Mouse (Mus musculus) heart, postnatal 14 days (tissue): ENCODE results near the gene Olfr975. TPM values are rescaled to one million over a fixed set of nuclear protein-coding genes. Genes with fewer than 3 reads are reported as not detected.
"Not testable (repeated sequence)": the region's sequence is repeated elsewhere in the genome, so short reads cannot be mapped to it uniquely, and the experiment has no call there.

Source experiments
- DNase-seq, 2 experiments: peaks; one replicate each; pipeline ENCODE4 v3.0.0; 2021 to 2022
- intact Hi-C: fragments of 180-260 bp; cut with DNase I; formaldehyde crosslinking; loops from one replicate; pipeline ENCODE4 v1.15.1; 2025
- long read RNA-seq, 2 experiments: library from polyadenylated mRNA; stranded (forward); transcript quantifications; one replicate each; pipeline ENCODE4 v2.0.0; 2021
- total RNA-seq, 2 experiments: library from RNA; stranded (reverse); gene quantifications; 2 replicates each; pipeline ENCODE4 v1.2.3; 2021

The Olfr975 gene
- total RNA-seq: not detected
- long read RNA-seq, experiment 1: 0 reads
- long read RNA-seq, experiment 2: 0 reads

- intact Hi-C loops: no loop called here
- no peak for DNase-seq
These were observed at the start of gene Olfr975 for GRCm38 (mm10) chr9:39951946-39952345. Gene Olfr975 (minus strand): TSS chr9:39952046.

GRCm38 (mm10) chr9:39991813-39992212 lies 40.0 kb upstream of the Olfr975 start, which contains the start of gene Olfr978:
Gene Olfr978 (plus strand): TSS chr9:39992113.
- no peak for DNase-seq
- intact Hi-C loops: no loop called here

DNA sequence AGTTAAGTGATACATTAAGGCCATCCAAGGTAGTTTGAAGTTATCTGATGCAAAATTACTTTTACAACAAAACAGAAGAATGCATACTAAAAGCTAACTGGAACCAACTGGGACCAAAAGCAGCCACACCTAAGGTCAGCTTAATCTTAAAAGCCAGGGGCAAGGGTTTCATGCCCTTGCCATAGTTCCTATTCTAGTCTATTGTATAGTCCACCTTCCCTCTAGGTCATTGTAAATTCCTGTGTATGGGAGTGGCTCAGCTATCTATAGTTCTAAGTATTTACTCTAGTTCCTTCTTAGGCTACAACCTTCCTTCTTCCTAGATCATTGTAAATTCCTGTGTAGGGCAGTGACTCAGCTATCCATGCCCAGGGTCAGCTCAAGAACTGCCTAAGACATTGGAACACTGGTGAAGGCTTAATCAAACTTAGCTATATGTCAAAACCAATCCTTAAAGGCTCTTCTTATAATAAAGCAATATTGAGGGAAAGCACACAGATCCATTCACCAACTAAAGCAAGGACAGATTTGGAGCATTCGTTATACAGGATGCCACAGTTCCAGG lies 24.8 kb upstream of the Olfr975 start:
- DNase-seq, intact Hi-C loops: not testable (repeated sequence)

- intact Hi-C loops, DNase-seq: not testable (repeated sequence)
These were observed 9.2 kb upstream of the Olfr975 start, which contains the start of gene Olfr976 for GRCm38 (mm10) chr9:39961033-39961432. Gene Olfr976 (minus strand): TSS chr9:39961133.

- intact Hi-C loops: no loop called here
- no peak for DNase-seq
These were observed 14.6 kb downstream of the Olfr975 start, which contains the start of gene Olfr974 for GRCm38 (mm10) chr9:39937201-39937600. Gene Olfr974 (plus strand): TSS chr9:39937501.

GRCm38 (mm10) chr9:39928837-39929236 lies 23.0 kb downstream of the Olfr975 start:
- intact Hi-C loops, DNase-seq: not testable (repeated sequence)

- DNase-seq, intact Hi-C loops: not testable (repeated sequence)
These were observed 23.6 kb downstream of the Olfr975 start for GRCm38 (mm10) chr9:39927975-39928836.

DNA sequence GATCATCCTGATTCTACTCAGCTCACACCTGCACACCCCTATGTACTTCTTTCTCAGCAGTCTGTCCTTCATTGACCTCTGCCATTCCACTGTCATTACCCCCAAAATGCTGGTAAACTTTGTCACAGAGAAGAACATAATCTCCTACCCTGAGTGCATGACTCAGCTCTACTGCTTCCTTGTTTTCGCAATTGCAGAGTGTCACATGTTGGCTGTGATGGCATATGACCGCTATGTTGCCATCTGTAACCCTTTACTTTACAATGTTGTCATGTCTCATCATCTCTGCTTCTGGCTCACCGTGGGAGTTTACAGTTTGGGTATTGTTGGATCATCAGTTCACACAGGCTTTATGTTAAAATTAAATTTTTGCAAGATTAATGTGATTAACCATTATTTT lies 41.9 kb downstream of the Olfr975 start:
- DNase-seq: no peak
- intact Hi-C loops: no loop called here

DNA sequence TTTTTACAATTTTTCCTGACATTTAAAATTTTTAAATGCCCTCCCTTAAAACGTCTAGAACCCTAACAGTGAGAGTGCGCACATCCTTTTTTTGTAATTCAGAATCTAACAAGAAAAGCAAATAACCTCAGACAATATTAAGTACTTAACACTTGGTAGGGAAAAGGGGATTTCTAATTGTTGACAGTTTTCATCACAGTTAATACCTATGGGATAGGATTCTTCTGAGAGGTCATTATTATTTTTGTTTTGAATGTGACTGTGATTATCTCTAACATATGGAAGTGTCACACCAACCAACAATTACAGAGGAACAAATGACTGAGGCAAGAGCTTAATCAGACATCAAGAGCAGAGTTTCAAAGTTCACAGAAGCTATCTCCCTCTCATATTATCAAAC lies 44.8 kb downstream of the Olfr975 start, which contains the start of gene Olfr229:
Olfr229 (plus strand) TSS at position 301 of the 400 bp plus-strand sequence.
- DNase-seq: no peak
- intact Hi-C loops: no loop called here

DNA sequence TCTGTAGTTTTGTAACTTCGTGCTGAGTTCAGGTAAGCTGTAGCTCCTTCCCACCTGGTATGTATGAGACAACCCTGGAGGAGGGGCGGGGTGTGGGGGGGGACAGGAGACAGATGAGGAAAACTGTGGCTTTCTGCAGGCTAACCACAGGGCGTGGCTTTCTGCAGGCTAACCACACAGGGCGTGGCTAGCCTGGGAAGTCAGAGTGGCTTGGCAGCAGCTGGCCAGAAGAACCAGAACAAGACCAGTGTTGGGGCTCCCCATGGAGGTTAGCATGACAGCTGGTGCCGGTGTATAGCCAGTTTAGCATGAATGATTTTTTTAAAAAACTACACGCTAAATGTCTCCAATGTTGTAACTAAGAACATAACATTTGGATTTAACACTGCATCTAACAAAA lies 46.7 kb downstream of the Olfr975 start:
- no peak for DNase-seq
- intact Hi-C loops: no loop called here

Other genes with a start within 250 kb of the Olfr975 start
- gene Olfr149, start 244.9 kb downstream of the Olfr975 start, total RNA-seq: not detected
- not detected for gene Olfr965, start 240.7 kb downstream of the Olfr975 start, total RNA-seq
- not detected for gene Olfr150, start 221.1 kb downstream of the Olfr975 start, total RNA-seq
- not detected for gene Olfr967, start 205.8 kb downstream of the Olfr975 start, total RNA-seq
- not detected for gene Olfr968, start 168.8 kb downstream of the Olfr975 start, total RNA-seq
- not detected for gene Olfr969, start 161.1 kb downstream of the Olfr975 start, total RNA-seq
- gene Olfr970, start 143.2 kb downstream of the Olfr975 start, total RNA-seq: not detected
- gene Olfr971, start 115.2 kb downstream of the Olfr975 start, total RNA-seq: not detected
- gene Olfr972, start 85.6 kb downstream of the Olfr975 start, total RNA-seq: not detected
- not detected for gene Olfr229, start 44.7 kb downstream of the Olfr975 start, total RNA-seq
- gene Olfr974, start 14.5 kb downstream of the Olfr975 start, total RNA-seq: not detected
- gene Olfr976, start 9.1 kb upstream of the Olfr975 start, total RNA-seq: not detected
- gene Olfr978, start 40.1 kb upstream of the Olfr975 start, total RNA-seq: not detected
- gene Olfr979, start 51.4 kb upstream of the Olfr975 start, total RNA-seq: not detected
- gene Olfr980, start 57.5 kb upstream of the Olfr975 start, total RNA-seq: not detected
- gene Olfr981, start 69.4 kb upstream of the Olfr975 start, total RNA-seq: not detected
- not detected for gene Olfr982, start 121.8 kb upstream of the Olfr975 start, total RNA-seq
- not detected for gene Olfr983, start 141.5 kb upstream of the Olfr975 start, total RNA-seq
- not detected for gene Olfr984, start 162.2 kb upstream of the Olfr975 start, total RNA-seq
- not detected for gene Olfr985, start 178.1 kb upstream of the Olfr975 start, total RNA-seq
- gene Tmem225, start 196.1 kb upstream of the Olfr975 start, total RNA-seq: not detected
- not detected for gene Olfr986, start 228.9 kb upstream of the Olfr975 start, total RNA-seq
- 1 to 10 TPM; 2.0 TPM for gene Zfp202, start 240.3 kb upstream of the Olfr975 start, total RNA-seq